Mouse (Mus musculus): ENCODE data around the gene Lrrc51.

- TF ChIP-seq CTCF (IDR thresholded peaks at IDR 0.05; ENCODE audit: extremely low read depth, insufficient read depth, low read length): no peak
- TF ChIP-seq POLR2A (IDR thresholded peaks at IDR 0.05; ENCODE audit: extremely low read depth, insufficient read depth, low read length): no peak
These were observed 5.6 kb downstream of the Lrrc51 start for GRCm38 (mm10) chr7:101928093-101928492.

All from cortical plate, adult 2 months (tissue).